Mouse (Mus musculus): ENCODE measurements around the gene Olfr630. TPM values are rescaled to one million over a fixed set of nuclear protein-coding genes. Genes with fewer than 3 reads are reported as not detected.
"Not testable (repeated sequence)": the region's sequence is repeated elsewhere in the genome, so short reads cannot be mapped to it uniquely, and the experiment has no call there.

The Olfr630 gene
- total RNA-seq (2022), result not detected

DNA sequence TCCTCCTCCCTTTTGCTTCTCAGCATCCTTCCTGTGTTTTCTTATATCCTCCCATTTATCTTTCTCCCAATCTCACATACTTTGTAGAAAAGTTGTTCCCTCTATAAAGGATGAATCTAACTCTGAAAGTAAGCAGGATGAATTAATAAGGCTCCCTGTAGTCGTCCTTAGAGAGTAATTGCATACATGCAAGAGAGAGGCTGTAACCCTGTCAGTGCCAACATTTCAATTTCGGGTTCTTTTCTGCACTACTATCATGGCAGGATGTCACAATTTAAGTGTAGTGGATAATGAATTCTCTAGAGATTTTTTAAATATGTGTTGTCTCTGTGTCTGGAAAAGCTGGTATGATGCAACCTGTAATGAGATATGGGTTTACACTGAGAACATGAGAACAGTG is at the start of gene Olfr630:
Gene Olfr630 (minus strand): TSS at position 101 of the 400 bp plus-strand sequence.
- no peak for DNase-seq (ENCODE audit: low spot score in 2 of 2)

GRCm38 (mm10) chr7:103806856-103807255 is 49.7 kb upstream of the Olfr630 start:
- DNase-seq (ENCODE audit: low spot score in 2 of 2), result no peak

- DNase-seq (ENCODE audit: low spot score in 2 of 2), result no peak
Observed at GRCm38 (mm10) chr7:103792669-103793388, 35.7 kb upstream of the Olfr630 start.

DNA sequence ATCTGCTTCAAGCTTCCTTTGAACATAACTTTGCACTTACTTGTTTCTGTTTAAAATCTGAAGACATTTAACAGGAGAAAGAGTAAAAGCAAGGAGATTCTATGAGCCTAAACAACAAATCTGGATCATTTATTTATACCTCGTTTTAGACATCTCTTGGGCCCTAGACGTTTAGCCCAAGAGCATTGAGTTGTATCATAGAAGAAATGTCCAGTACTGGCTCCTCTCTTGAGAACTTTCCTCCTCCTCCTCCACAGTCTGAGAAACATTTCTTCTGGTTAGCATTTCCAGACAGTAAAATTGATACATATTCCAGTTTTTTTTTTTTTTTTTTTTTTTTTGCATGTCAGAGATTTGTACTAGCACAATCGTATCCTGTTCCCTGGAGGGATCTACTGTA is 34.6 kb upstream of the Olfr630 start, which contains the start of gene Olfr67:
Gene Olfr67 (minus strand): TSS at position 101 of the 400 bp plus-strand sequence.
- no peak for DNase-seq (ENCODE audit: low spot score in 2 of 2)

DNA sequence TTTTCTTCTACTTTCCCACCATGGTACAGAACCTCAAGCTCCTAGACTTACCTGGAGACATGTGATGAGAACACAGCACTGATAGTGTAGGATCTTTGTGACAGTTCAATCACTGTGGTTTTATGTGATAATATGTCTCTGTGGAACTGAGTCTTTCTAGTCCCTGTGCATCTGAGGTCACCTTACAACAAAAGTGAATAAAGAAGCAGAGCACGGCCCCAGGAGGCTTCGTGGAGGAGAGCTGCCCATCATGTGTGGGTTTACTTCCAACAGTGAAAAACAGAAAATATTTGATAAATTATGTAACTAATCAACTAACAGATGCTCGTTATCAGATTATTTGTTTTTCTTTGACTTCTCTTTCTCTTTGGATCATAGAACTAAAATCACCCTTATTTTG is 22.5 kb upstream of the Olfr630 start, which contains the start of gene Olfr68:
Gene Olfr68 (minus strand): TSS at position 101 of the 400 bp plus-strand sequence.
- no peak for DNase-seq (ENCODE audit: low spot score in 2 of 2)

DNA sequence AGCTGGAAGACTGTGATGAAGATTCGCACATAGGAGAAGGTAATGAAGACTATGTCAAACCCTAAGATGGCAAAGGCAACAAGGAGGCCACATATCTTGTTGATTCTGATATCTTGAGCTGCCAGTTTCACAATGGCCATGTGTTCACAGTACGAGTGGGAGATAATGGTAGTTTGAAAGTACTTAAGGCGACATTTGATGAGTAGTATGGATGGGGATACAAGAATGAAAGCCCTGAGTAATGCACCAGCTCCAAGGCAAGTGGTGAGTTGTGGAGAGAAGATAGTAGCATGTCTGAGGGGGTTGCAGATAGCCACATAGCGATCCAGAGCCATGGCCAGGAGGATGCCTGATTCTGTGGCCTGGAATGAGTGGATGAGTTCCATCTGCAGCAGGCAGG is 20.5 kb upstream of the Olfr630 start:
- not testable (repeated sequence) for DNase-seq (ENCODE audit: low spot score in 2 of 2)

DNA sequence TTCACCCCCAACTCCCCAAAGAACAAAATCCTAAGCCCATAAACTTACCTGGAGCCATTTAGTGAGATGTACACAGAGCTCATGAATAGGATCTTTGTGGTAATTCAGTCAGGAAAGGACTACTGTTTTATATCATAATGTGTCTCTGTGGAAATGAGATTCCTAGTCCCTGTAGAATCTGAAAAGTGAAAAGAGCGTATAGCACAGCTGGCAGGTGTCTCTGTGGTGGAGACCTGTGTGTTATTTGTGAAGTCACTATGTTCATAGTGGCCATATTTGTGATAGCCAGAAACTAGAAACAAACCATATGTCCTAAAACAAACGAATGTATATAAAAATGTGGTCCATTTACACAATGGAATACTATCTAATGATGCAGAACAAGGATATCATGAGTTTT is 14.4 kb upstream of the Olfr630 start, which contains the start of gene Olfr69:
Gene Olfr69 (minus strand): TSS at position 101 of the 400 bp plus-strand sequence.
- DNase-seq (ENCODE audit: low spot score in 2 of 2), result no peak

GRCm38 (mm10) chr7:103767687-103768086 is 10.6 kb upstream of the Olfr630 start:
- not testable (repeated sequence) for DNase-seq (ENCODE audit: low spot score in 2 of 2)

DNA sequence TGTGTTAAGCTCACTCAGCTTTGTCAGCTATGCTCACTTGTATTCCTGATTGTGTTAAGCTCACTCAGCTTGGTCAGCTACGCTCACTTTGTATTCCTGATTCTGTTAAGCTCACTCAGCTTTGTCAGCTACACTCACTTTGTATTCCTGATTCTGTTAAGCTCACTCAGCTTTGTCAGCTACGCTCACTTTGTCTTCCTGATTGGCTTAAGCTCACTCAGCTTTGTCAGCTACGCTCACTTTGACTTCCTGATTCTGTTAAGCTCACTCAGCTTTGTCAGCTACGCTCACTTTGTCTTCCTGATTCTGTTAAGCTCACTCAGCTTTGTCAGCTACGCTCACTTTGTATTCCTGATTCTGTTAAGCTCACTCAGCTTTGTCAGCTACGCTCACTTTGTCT is 5.1 kb upstream of the Olfr630 start:
- not testable (repeated sequence) for DNase-seq (ENCODE audit: low spot score in 2 of 2)

DNA sequence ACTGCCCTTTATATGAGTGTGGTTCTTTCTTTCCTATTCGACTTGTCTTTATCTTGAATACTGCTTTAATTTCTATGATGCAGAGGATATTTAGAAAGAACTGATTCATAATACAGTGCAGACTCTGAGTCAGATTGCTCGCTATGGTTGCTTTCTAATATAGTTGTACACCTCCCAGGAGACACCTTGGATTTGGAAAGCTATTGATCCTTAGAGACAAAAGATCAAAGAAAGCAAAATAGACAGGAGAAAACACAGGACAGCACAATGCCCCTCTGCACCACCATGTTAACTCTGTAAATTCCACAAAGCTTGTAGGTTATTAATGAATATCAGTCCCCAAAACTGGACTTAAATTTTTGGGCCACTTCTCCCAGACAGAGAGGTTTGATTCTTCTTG is 12.3 kb downstream of the Olfr630 start, which contains the start of gene Olfr629:
Gene Olfr629 (minus strand): TSS at position 101 of the 400 bp plus-strand sequence.
- no peak for DNase-seq (ENCODE audit: low spot score in 2 of 2)

DNA sequence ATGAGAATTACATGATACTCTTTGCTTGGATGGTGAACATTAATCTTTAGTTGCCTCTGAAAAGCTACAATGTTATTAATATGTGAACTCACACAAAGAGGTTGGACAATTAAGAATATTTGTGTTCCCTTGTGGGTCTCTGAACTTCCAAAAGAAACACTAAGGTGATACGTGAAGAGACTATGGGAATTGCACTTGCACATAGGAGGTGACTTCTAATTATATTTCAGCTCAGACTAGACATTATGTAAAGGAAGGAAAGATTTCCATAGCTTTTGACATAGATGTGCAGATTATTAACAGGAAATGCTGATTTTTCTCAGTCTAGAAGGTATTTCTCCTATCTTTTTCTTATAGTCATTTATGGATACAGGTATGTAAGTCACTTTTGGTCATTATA is 27.1 kb downstream of the Olfr630 start, which contains the start of gene Olfr628:
Gene Olfr628 (plus strand): TSS at position 301 of the 400 bp plus-strand sequence.
- no peak for DNase-seq (ENCODE audit: low spot score in 2 of 2)

GRCm38 (mm10) chr7:103716398-103716797 is 40.7 kb downstream of the Olfr630 start:
- DNase-seq (ENCODE audit: low spot score in 2 of 2), result not testable (repeated sequence)

- no peak for DNase-seq (ENCODE audit: low spot score in 2 of 2)
Observed at GRCm38 (mm10) chr7:103714371-103714770, 42.8 kb downstream of the Olfr630 start, which contains the start of gene Olfr243. Gene Olfr243, plus strand, starts transcription at chr7:103714671.

GRCm38 (mm10) chr7:103712024-103712423 is 45.1 kb downstream of the Olfr630 start:
- DNase-seq (ENCODE audit: low spot score in 2 of 2), result no peak

Other genes with a start within 250 kb of the Olfr630 start
- gene Olfr610, start 245.2 kb downstream of the Olfr630 start, total RNA-seq (2022), result not detected
- not detected for gene Olfr611, start 236.5 kb downstream of the Olfr630 start, total RNA-seq (2022)
- gene Olfr612, start 214.6 kb downstream of the Olfr630 start, total RNA-seq (2022), result not detected
- gene Olfr613, start 209.3 kb downstream of the Olfr630 start, total RNA-seq (2022), result not detected
- not detected for gene Olfr615, start 201.3 kb downstream of the Olfr630 start, total RNA-seq (2022)
- gene Olfr616, start 188.2 kb downstream of the Olfr630 start, total RNA-seq (2022), result not detected
- not detected for gene Olfr617, start 184.3 kb downstream of the Olfr630 start, total RNA-seq (2022)
- gene Olfr618, start 167.2 kb downstream of the Olfr630 start, total RNA-seq (2022), result not detected
- not detected for gene Olfr619, start 156.8 kb downstream of the Olfr630 start, total RNA-seq (2022)
- gene Olfr620, start 144.8 kb downstream of the Olfr630 start, total RNA-seq (2022), result not detected
- not detected for gene Olfr622, start 114.6 kb downstream of the Olfr630 start, total RNA-seq (2022)
- not detected for gene Olfr623, start 93.6 kb downstream of the Olfr630 start, total RNA-seq (2022)
- gene Olfr624, start 86.1 kb downstream of the Olfr630 start, total RNA-seq (2022), result not detected
- gene Olfr625-ps1, start 74.6 kb downstream of the Olfr630 start, total RNA-seq (2022), result not detected
- not detected for gene Olfr243, start 42.7 kb downstream of the Olfr630 start, total RNA-seq (2022)
- not detected for gene Olfr628, start 27.0 kb downstream of the Olfr630 start, total RNA-seq (2022)
- gene Olfr629, start 12.4 kb downstream of the Olfr630 start, total RNA-seq (2022), result not detected
- not detected for gene Olfr69, start 14.3 kb upstream of the Olfr630 start, total RNA-seq (2022)
- not detected for gene Olfr68, start 22.4 kb upstream of the Olfr630 start, total RNA-seq (2022)
- not detected for gene Olfr67, start 34.5 kb upstream of the Olfr630 start, total RNA-seq (2022)
- gene Hbb-bt, start 56.7 kb upstream of the Olfr630 start, total RNA-seq (2022), result 10 to 100 TPM; 11.6 to 30.4 (median 18.8) TPM
- gene Hbb-bs, start 70.8 kb upstream of the Olfr630 start, total RNA-seq (2022), result 100 to 1,000 TPM; 150 to 315 (median 224) TPM
- gene Hbb-bh2, start 83.2 kb upstream of the Olfr630 start, total RNA-seq (2022), result not detected
- gene Hbb-bh1, start 85.8 kb upstream of the Olfr630 start, total RNA-seq (2022), result not detected
- not detected for gene Hbb-y, start 95.9 kb upstream of the Olfr630 start, total RNA-seq (2022)
- gene Olfr66, start 128.9 kb upstream of the Olfr630 start, total RNA-seq (2022), result not detected
- gene Olfr64, start 137.2 kb upstream of the Olfr630 start, total RNA-seq (2022), result not detected
- not detected for gene Olfr65, start 146.2 kb upstream of the Olfr630 start, total RNA-seq (2022)
- not detected for gene Olfr631, start 171.5 kb upstream of the Olfr630 start, total RNA-seq (2022)
- not detected for gene Olfr632, start 177.0 kb upstream of the Olfr630 start, total RNA-seq (2022)
- not detected for gene Olfr633, start 187.1 kb upstream of the Olfr630 start, total RNA-seq (2022)
- not detected for gene Olfr635, start 213.8 kb upstream of the Olfr630 start, total RNA-seq (2022)
- not detected for gene Olfr638, start 241.4 kb upstream of the Olfr630 start, total RNA-seq (2022)